Mouse (Mus musculus): Measurements from ENCODE around the gene Itgav. TPM values are rescaled to one million over a fixed set of nuclear protein-coding genes. Genes with fewer than 3 reads are reported as not detected.
A peak's percentile ranks its signal among the peaks of the same experiment; 100 is the strongest.

Gene Itgav
- polyA plus RNA-seq, 1 experiment from 2014 or later = 74.3 TPM

DNA sequence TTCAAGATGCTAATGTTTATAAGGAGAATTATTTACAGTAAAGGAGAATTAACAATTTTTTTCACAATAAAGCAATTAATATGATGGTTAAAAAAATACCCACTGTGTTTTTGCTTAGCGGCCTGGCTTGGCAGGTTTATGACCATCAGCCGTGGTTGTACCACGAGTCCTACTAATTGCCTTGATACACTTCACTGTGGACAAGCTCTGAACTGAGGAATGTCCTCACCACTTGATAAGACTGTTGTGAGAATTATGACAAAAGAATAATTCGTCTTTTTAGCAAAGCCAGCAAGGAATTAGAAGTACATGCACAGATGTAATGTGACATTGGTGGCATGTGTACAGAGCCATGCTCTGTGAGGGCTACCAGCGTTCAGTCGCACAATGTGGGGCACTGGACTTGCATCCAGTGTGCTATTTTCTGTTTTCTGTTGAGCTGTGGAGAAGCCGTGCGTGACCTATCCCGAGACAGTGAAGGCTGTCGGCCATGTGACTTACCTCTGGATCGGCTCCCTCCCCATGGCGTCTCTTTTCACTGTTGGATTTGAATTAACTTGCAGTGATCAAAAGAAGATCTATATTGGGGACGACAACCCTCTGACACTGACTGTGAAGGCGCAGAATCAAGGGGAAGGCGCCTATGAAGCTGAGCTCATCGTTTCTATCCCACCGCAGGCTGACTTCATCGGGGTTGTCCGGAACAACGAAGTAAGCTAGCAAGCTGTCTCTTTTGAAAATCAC lies 67.3 kb downstream of the Itgav start:
- no peak overlapping the region for H3K4me2 ChIP-seq (replicated peaks; ENCODE audit: low read depth)
- WGBS = 92% methylated on average over 20 of the region's 20 CpGs
- TF ChIP-seq EP300 (optimal IDR thresholded peaks at IDR 0.05) (no peak), CTCF (IDR thresholded peaks at IDR 0.05; ENCODE audit: low read depth) (no peak)
- H3K4me3 ChIP-seq (ENCODE audit: low read depth, low read length) = no peak overlapping the region
- no peaks in the 10 kb centered on the region for H3K27me3 ChIP-seq (ENCODE audit: control insufficient read depth, insufficient read depth, low read length)
- no peak overlapping the region for H3K9ac ChIP-seq (ENCODE audit: low read length)
- no peaks in the 10 kb centered on the region for H3K9me3 ChIP-seq (ENCODE audit: control insufficient read depth, low read length)
- H3K36me3 ChIP-seq (ENCODE audit: control insufficient read depth, insufficient read depth, low read length) = peaks cover 21% of the 10 kb centered on the region
- ATAC-seq (ENCODE audit: low FRiP score, low TSS enrichment) (no peak), DNase-seq (ENCODE audit: low spot score) (no peak)
- no peaks in the 10 kb centered on the region for H3K4me1 ChIP-seq (replicated peaks; ENCODE audit: control insufficient read depth, insufficient read depth)
- no peak overlapping the region for H3K27ac ChIP-seq (replicated peaks)

DNA sequence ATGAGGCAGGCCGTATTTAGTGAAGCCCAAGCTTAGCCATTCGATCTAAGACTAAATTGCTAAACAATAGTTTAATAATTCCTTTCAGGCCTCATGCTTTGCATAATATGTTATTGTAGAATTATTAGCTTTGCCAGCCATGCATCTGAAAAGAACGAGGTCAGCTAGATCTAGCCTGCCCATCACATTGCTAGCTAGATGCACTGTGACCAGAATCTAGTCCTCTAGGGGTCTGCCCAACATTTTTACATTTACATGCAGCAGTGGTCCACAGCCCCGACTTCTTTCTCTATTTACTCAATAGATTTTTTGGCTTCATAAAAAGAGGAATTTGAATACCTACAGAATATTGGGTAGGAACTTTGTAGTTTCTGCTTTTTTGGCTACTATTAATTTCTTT lies 67.9 kb downstream of the Itgav start:
- no peaks in the 10 kb centered on the region for H3K9me3 ChIP-seq (ENCODE audit: control insufficient read depth, low read length)
- H3K27ac ChIP-seq (replicated peaks) = no peak overlapping the region
- H3K4me2 ChIP-seq (replicated peaks; ENCODE audit: low read depth) = no peak overlapping the region
- ATAC-seq (ENCODE audit: low FRiP score, low TSS enrichment) = no peak
- no peak overlapping the region for H3K9ac ChIP-seq (ENCODE audit: low read length)
- H3K4me3 ChIP-seq (ENCODE audit: low read depth, low read length) = no peak overlapping the region
- WGBS = 90% methylated on average over 4 of the region's 4 CpGs
- H3K27me3 ChIP-seq (ENCODE audit: control insufficient read depth, insufficient read depth, low read length) = no peaks in the 10 kb centered on the region
- DNase-seq (ENCODE audit: low spot score) = no peak
- H3K36me3 ChIP-seq (ENCODE audit: control insufficient read depth, insufficient read depth, low read length) = peaks cover 22% of the 10 kb centered on the region
- TF ChIP-seq CTCF (IDR thresholded peaks at IDR 0.05; ENCODE audit: low read depth) (no peak), EP300 (optimal IDR thresholded peaks at IDR 0.05) (no peak)
- no peaks in the 10 kb centered on the region for H3K4me1 ChIP-seq (replicated peaks; ENCODE audit: control insufficient read depth, insufficient read depth)

DNA sequence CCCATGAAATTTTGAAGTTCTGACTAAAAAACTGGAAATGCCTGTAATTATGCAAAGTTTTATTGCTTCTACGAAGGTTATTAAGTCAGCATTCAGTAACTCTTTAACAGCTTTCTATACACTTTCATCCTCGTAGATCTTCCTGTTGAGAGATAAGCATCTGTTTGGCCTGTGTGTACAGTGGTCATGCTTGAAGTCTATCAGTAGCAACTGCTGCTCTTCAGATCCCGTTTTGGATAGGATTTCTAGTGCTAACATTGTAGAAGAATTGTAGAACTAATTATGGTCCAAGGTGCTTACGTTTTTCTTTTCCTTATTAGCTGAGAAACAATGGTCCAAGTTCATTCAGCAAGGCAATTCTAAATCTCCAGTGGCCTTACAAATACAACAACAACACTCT lies 71.6 kb downstream of the Itgav start:
- no peak overlapping the region for H3K4me2 ChIP-seq (replicated peaks; ENCODE audit: low read depth)
- H3K4me3 ChIP-seq (ENCODE audit: low read depth, low read length) = no peak overlapping the region
- WGBS = 80% methylated on average over 4 of the region's 4 CpGs
- TF ChIP-seq EP300 (optimal IDR thresholded peaks at IDR 0.05) = no peak
- no peak for TF ChIP-seq CTCF (IDR thresholded peaks at IDR 0.05; ENCODE audit: low read depth)
- no peaks in the 10 kb centered on the region for H3K9me3 ChIP-seq (ENCODE audit: control insufficient read depth, low read length)
- no peak overlapping the region for H3K9ac ChIP-seq (ENCODE audit: low read length)
- DNase-seq (ENCODE audit: low spot score) = no peak
- no peak overlapping the region for H3K27ac ChIP-seq (replicated peaks)
- no peaks in the 10 kb centered on the region for H3K4me1 ChIP-seq (replicated peaks; ENCODE audit: control insufficient read depth, insufficient read depth)
- no peaks in the 10 kb centered on the region for H3K27me3 ChIP-seq (ENCODE audit: control insufficient read depth, insufficient read depth, low read length)
- peaks cover 34% of the 10 kb centered on the region for H3K36me3 ChIP-seq (ENCODE audit: control insufficient read depth, insufficient read depth, low read length)
- ATAC-seq (ENCODE audit: low FRiP score, low TSS enrichment) = no peak

DNA sequence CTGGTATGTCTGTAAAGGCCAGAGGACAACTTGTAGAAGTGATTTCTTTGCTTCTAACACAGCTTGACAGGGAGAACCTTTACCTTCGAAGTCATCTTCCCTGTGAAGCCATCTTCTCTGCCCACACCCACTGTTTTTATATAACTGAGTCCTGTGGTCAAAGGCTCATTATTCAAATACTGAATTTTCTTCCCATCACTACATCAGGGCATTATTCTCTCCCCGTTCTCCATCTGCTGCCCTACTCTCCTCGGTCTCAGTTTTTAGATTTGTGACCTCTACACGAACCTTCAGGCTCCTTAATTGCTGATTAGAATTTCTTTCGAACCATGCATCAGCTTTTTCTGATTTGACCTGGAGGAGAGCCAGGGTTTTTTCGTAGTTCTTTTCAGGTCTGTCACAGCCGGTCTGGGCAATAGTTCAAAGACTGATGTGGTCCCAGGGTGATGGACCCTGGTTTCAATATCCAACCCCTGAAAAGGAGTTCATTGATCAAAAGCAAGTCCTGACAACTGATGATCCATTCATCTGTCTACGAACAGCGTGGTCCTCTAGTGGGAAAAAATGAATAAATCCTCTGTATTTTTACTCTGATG lies 73.8 kb downstream of the Itgav start:
- no peak overlapping the region for H3K27ac ChIP-seq (replicated peaks)
- DNase-seq (ENCODE audit: low spot score) (no peak), ATAC-seq (ENCODE audit: low FRiP score, low TSS enrichment) (no peak)
- no peaks in the 10 kb centered on the region for H3K4me1 ChIP-seq (replicated peaks; ENCODE audit: control insufficient read depth, insufficient read depth)
- TF ChIP-seq CTCF (IDR thresholded peaks at IDR 0.05; ENCODE audit: low read depth) (no peak), EP300 (optimal IDR thresholded peaks at IDR 0.05) (no peak)
- H3K36me3 ChIP-seq (ENCODE audit: control insufficient read depth, insufficient read depth, low read length) = peaks cover 26% of the 10 kb centered on the region
- H3K9ac ChIP-seq (ENCODE audit: low read length) = no peak overlapping the region
- H3K9me3 ChIP-seq (ENCODE audit: control insufficient read depth, low read length) = no peaks in the 10 kb centered on the region
- H3K4me2 ChIP-seq (replicated peaks; ENCODE audit: low read depth) = no peak overlapping the region
- no peak overlapping the region for H3K4me3 ChIP-seq (ENCODE audit: low read depth, low read length)
- no peaks in the 10 kb centered on the region for H3K27me3 ChIP-seq (ENCODE audit: control insufficient read depth, insufficient read depth, low read length)
- WGBS = 76% methylated on average over 9 of the region's 9 CpGs

DNA sequence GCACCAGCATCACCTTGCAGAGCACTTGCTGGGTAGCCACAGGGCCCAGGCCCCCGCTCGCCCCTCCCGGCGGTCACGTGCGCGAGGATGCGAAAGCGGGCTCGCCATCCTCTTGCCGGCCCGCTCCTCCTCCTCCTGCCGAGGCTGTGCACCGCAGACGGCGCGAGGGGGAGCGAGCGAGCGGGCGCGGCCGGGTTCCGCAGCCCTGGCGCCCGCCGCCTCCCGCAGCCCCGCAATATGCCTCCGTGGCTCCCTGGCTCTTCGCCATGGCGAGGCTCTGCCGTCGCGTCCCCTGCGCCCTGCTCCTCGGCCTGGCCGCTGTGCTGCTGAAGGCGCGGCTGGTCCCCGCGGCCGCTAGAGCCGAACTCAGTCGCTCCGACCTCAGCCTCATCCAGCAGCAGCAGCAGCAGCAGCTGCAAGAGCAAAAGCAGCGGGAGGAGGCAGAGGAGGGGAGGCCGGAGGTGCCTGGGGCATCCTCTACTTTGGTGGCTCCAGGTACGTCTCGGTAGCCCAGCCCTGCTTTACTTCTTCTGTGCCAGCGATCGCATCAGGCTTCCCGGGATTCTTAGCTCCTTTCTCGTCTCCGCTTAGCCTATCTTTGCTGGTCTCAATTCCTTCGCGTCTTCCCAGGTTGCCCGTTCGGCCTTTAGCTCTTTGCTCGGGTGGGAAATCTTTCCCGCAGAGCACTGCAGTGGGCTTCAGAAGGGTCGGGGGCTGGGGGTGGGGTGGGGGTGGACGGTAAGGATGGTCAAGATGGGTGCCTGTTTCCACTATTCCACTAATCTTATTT lies 88.5 kb downstream of the Itgav start, which contains the start of gene Fam171b:
Gene Fam171b (plus strand): TSS at position 154 of the 790 bp plus-strand sequence.
- Histone ChIP-seq H3K4me3 (ENCODE audit: low read depth, low read length) (peak within 1 kb of the TSS; percentile 68), H3K27me3 (ENCODE audit: control insufficient read depth, insufficient read depth, low read length) (no peaks in the 10 kb centered on the region), H3K9me3 (ENCODE audit: control insufficient read depth, low read length) (no peaks in the 10 kb centered on the region), H3K4me1 (replicated peaks; ENCODE audit: control insufficient read depth, insufficient read depth) (no peaks in the 10 kb centered on the region), H3K4me2 (replicated peaks; ENCODE audit: low read depth) (peak within 1 kb of the TSS; percentile 90), H3K9ac (ENCODE audit: low read length) (peak within 1 kb of the TSS; percentile 71), H3K36me3 (ENCODE audit: control insufficient read depth, insufficient read depth, low read length) (no peaks in the 10 kb centered on the region), H3K27ac (replicated peaks) (peak within 1 kb of the TSS; percentile 40; the same call in 1 of the 2 replicates)
- DNase-seq (ENCODE audit: low spot score) (peak; percentile 68), ATAC-seq (ENCODE audit: low FRiP score, low TSS enrichment) (peak; percentile 92)
- under 1% methylated on average over 59 of the region's 63 CpGs for WGBS
- TF ChIP-seq EP300 (optimal IDR thresholded peaks at IDR 0.05) (no peak), CTCF (IDR thresholded peaks at IDR 0.05; ENCODE audit: low read depth) (peak; percentile 52)
